Mouse (Mus musculus) heart, embryonic 16.5 days (tissue): Measurements from ENCODE around the gene Rps27l. TPM values are rescaled to one million over a fixed set of nuclear protein-coding genes. Genes with fewer than 3 reads are reported as not detected.

ENCODE experiments used
- ATAC-seq: fragments of 200-750 bp; cut with Nextera tagmentation; replicated peaks from 2 replicates; pipeline ENCODE4 v1.8.0; 2017; ENCODE audit warnings: moderate number of reproducible peaks; ENCODE audit not compliant: insufficient read depth, low FRiP score; ENCODE audit errors: extremely low read depth
- H3K27ac ChIP-seq: fragments of 300-500 bp; sonication (generic); 2 replicates; pipeline ENCODE4 v1.5.1; 2014; ENCODE audit warnings: mild to moderate bottlenecking, low read length, control low read depth, moderate library complexity
- H3K27me3 ChIP-seq: fragments of 300-500 bp; sonication (generic); 2 replicates; pipeline ENCODE4 v1.6.1; 2014; ENCODE audit warnings: low read length, mixed read lengths; ENCODE audit not compliant: control insufficient read depth, insufficient read depth
- H3K36me3 ChIP-seq: fragments of 300-500 bp; sonication (generic); 2 replicates; pipeline ENCODE4 v1.6.1; 2014; ENCODE audit not compliant: control insufficient read depth, insufficient read depth
- H3K4me1 ChIP-seq: fragments of 300-500 bp; sonication (generic); 2 replicates; pipeline ENCODE4 v1.6.1; 2014; ENCODE audit warnings: low read length, mixed read lengths; ENCODE audit not compliant: control insufficient read depth, insufficient read depth
- H3K4me2 ChIP-seq: fragments of 300-500 bp; sonication (generic); 2 replicates; pipeline ENCODE4 v1.6.1; 2014; ENCODE audit warnings: low read depth, mild to moderate bottlenecking, control low read depth, low read length
- H3K4me3 ChIP-seq: fragments of 300-500 bp; sonication (generic); 2 replicates; pipeline ENCODE4 v1.5.1; 2014; ENCODE audit warnings: mild to moderate bottlenecking, control low read depth, low read length
- H3K9ac ChIP-seq: fragments of 300-500 bp; sonication (generic); 2 replicates; pipeline ENCODE4 v1.6.1; 2014; ENCODE audit warnings: low read length, control low read depth
- H3K9me3 ChIP-seq: fragments of 300-500 bp; sonication (generic); replicated peaks from 2 replicates; pipeline ENCODE4 v1.6.1; 2016; ENCODE audit warnings: low read length; ENCODE audit not compliant: control insufficient read depth
- WGBS: fragments of 180-500 bp; shearing (Covaris S2); extraction: QIAGEN DNeasy Blood & Tissue Kit; methylation state at CpG from one replicate; pipeline ENCODE4 v1.1.7; 2014; 5-methylcytosine and 5-hydroxymethylcytosine counted together
- polyA plus RNA-seq: library from polyadenylated mRNA; unstranded; fragments of >200 nt; fragmentation: Nextera tagmentation; extraction: Ambion mirVana; gene quantifications from 2 replicates; pipeline ENCODE4 v1.2.1, GENCODE M21; 2015

Rps27l gene
- polyA plus RNA-seq, 1 experiment from 2014 or later = 444 TPM

DNA sequence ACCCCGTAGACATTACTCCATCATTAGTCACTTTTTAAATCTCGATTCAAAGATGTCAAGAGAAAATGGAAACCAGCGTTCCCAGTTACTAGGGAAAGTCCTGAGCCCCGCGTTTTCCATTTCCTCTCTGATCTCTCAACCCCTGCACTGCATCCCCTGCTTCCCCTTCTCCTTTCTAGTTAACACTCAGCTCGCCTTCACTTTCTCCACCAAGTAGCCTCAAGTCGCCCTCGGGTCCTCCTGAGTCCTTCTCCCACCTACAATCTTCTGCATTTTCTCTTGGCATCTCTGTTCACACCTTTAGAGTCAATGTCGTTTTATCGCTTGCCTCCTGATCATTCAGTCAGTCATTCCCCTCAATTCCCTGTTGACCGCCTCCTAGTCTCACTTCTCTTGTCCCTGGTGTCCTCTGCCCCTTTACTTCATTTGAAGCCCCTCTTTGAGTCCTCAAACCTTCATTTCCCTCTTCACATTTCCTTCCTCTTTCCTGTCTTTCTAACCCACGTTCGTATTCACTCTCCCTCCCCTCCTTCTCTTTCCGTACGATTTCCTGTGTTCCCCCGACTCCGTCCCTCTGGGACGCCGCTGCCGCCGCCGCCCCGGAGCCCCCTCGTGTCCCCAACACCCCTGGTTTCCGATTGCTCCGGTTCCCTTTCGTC, 27.1 kb upstream of the Rps27l start:
- H3K27ac ChIP-seq = peak overlapping the region; percentile 91
- H3K4me3 ChIP-seq = peak overlapping the region; percentile 99
- peak overlapping the region; percentile 97 for H3K9ac ChIP-seq
- WGBS = 3% methylated on average over 27 of the region's 27 CpGs
- peaks cover 34% of the 10 kb centered on the region for H3K4me1 ChIP-seq
- H3K4me2 ChIP-seq = peak overlapping the region; percentile 95
- no peak for ATAC-seq
- H3K27me3 ChIP-seq = no peaks in the 10 kb centered on the region
- no peaks in the 10 kb centered on the region for H3K36me3 ChIP-seq
- H3K9me3 ChIP-seq = peaks cover 3% of the 10 kb centered on the region; the same call in 1 of the 2 replicates

GRCm38 (mm10) chr9:66919382-66919971, 26.4 kb upstream of the Rps27l start, which contains the start of gene Rab8b:
TSS of gene Rab8b (minus strand) at chr9:66919687.
- Histone ChIP-seq H3K9me3 (peaks cover 3% of the 10 kb centered on the region; the same call in 1 of the 2 replicates), H3K27me3 (no peaks in the 10 kb centered on the region), H3K4me1 (peaks cover 27% of the 10 kb centered on the region), H3K4me3 (peak within 1 kb of the TSS; percentile 99), H3K9ac (peak within 1 kb of the TSS; percentile 97), H3K27ac (peak within 1 kb of the TSS; percentile 91), H3K4me2 (peak within 1 kb of the TSS; percentile 95), H3K36me3 (no peaks in the 10 kb centered on the region)
- peak; percentile 98 for ATAC-seq
- under 1% methylated on average over 47 of the region's 49 CpGs for WGBS

DNA sequence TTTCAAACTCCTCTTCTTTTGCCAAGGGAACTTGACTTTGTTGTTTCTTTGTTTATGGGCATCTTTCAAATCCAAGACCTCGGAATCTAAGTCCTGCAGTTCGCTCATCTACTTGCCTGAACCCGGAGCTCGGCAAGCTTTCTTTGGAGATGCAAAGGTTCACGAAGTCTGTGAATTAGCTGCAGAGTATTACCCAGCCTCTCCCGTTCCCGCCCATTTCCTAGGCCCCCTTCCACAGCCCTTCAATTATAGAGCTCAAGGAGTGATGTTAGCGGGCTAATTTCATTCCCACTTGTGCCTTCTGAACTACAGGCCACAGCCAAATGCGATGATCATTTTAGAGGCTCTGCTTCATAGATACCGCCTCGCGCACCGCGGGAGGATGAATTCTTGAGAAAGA, 25.9 kb upstream of the Rps27l start:
- H3K4me2 ChIP-seq = peak overlapping the region; percentile 82
- WGBS = 1% methylated on average over 14 of the region's 14 CpGs
- H3K9ac ChIP-seq = peak overlapping the region; percentile 69
- peaks cover 3% of the 10 kb centered on the region; the same call in 1 of the 2 replicates for H3K9me3 ChIP-seq
- H3K4me3 ChIP-seq = peak overlapping the region; percentile 99
- no peaks in the 10 kb centered on the region for H3K36me3 ChIP-seq
- H3K27me3 ChIP-seq = no peaks in the 10 kb centered on the region
- peak; percentile 33 for ATAC-seq
- peaks cover 24% of the 10 kb centered on the region for H3K4me1 ChIP-seq
- H3K27ac ChIP-seq = peak overlapping the region; percentile 17

DNA sequence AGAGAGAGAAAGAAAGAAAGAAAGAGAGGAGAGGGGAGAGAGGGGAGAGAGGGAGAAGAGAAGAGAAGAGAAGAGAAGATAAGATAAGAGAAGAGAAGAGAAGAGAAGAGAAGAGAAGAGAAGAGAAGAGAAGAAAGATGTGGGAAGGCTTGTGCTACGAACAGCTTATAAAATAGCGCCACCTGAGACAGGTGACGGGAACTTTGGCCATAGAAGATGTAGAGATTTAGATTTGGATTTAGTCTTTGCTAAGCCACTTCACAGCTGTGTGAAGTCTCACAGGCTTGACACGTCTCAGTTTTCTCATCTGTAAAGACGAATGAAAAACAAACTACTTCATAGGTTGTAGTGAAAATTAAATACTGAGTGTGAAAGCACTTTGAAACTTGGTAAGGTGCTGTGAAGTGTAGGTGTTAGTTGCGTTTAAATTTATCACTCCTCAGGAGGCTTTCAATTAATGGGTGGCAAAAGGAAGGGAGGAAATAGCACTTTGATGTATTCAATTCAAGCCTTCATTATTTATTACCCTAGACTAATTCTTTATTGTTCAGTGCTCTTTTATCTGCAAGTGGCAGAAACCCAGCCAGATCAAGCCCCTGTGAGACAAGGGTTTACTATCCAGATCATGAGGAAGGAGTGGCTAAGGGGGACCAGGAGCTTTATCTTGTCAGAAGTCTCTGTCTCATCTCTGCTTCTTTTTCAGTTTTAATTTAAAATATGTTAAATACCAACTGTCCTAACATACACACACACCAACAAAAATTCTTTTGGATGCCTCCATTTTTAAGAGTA, 25.2 kb upstream of the Rps27l start:
- Histone ChIP-seq H3K27ac (no peak overlapping the region), H3K9me3 (peaks cover 3% of the 10 kb centered on the region; the same call in 1 of the 2 replicates), H3K4me2 (peak overlapping the region; percentile 82), H3K9ac (no peak overlapping the region), H3K4me1 (peaks cover 21% of the 10 kb centered on the region), H3K36me3 (no peaks in the 10 kb centered on the region), H3K4me3 (no peak overlapping the region), H3K27me3 (no peaks in the 10 kb centered on the region)
- ATAC-seq = no peak
- WGBS = 10% methylated on average over 6 of the region's 6 CpGs

DNA sequence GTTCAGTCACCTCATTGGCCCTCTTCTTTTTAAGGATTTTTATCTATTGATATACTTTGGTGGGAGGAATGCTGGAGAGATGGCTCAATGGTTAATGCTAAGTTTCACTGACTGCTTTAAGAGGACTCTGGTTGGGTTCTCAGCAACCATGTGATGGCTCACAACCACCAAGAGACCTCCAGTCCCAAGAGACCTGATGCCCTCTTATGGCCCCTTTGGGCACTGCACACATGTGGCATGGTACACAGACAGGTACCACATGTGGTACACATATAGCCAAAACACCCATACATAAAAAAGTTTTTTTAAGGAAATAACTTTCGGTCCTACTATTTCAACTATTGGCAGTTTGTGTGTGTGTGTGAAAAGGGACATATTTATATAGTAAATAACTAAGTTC, 23.8 kb upstream of the Rps27l start:
- no peaks in the 10 kb centered on the region for H3K36me3 ChIP-seq
- no peak overlapping the region for H3K4me2 ChIP-seq
- no peaks in the 10 kb centered on the region for H3K27me3 ChIP-seq
- H3K9me3 ChIP-seq = peaks cover 3% of the 10 kb centered on the region; the same call in 1 of the 2 replicates
- WGBS = 92% methylated on average over 1 of the region's 1 CpGs
- H3K4me1 ChIP-seq = peaks cover 9% of the 10 kb centered on the region
- no peak for ATAC-seq
- H3K27ac ChIP-seq = no peak overlapping the region
- no peak overlapping the region for H3K4me3 ChIP-seq
- H3K9ac ChIP-seq = no peak overlapping the region

DNA sequence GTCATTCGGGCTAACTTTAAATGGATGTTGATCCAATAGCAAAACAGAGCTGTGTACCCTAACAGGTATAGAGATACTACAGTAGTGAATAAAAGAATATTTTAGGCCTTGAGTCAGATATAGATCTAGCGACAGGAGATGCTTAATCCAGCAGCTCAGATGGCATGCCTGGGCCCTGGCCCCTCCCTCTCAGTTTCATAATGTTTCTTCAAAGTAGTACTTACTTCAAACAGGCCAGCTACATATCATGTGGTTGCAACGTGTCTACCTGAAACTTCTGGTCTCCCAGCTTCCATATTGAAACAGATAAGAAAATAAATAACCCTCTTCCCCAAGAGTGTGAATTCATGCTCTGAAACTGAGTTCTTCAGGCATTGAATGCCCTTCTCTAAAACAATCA, 20.0 kb upstream of the Rps27l start:
- H3K4me3 ChIP-seq = no peak overlapping the region
- H3K27ac ChIP-seq = no peak overlapping the region
- no peak for ATAC-seq
- H3K4me1 ChIP-seq = no peaks in the 10 kb centered on the region
- H3K9ac ChIP-seq = no peak overlapping the region
- H3K36me3 ChIP-seq = no peaks in the 10 kb centered on the region
- no peaks in the 10 kb centered on the region for H3K27me3 ChIP-seq
- H3K9me3 ChIP-seq = peaks cover 3% of the 10 kb centered on the region; the same call in 1 of the 2 replicates
- no peak overlapping the region for H3K4me2 ChIP-seq
- 56% methylated on average over 3 of the region's 3 CpGs for WGBS

DNA sequence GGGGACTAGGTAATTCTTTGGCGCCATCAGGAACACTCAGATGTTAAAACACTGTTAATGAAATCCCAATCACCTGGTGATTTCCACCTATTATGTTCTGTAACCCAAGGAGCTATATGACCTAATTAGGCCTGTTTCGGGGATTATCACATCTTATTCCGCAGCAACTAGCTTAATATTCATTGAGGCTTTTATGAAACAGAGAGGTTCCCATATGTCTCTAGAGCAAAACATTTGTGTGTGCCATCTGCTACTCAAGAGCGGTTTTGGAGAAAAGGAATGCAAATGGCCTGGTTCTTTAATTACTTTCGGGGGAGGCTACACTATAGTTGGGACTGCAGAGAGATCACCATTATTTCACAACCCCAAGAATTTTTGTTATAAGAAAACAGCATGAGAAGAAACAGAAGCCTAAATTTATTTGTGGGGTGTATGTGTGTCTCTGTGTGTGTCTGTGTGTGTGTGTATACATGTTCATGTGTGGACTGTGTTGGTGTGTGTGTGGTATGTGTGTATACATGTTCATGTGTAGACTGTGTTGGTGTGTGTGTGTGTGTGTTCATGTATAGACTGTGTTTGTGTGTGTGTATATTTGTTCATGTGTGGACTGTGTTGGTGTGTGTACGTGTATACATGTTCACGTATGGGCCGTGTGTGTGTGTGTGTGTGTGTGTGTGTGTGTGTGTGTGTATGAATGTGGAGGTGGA, 18.0 kb upstream of the Rps27l start:
- no peak for ATAC-seq
- Histone ChIP-seq H3K9me3 (no peaks in the 10 kb centered on the region), H3K4me1 (no peaks in the 10 kb centered on the region), H3K4me2 (no peak overlapping the region), H3K27me3 (no peaks in the 10 kb centered on the region), H3K36me3 (no peaks in the 10 kb centered on the region), H3K4me3 (no peak overlapping the region), H3K9ac (no peak overlapping the region), H3K27ac (no peak overlapping the region)
- 91% methylated on average over 8 of the region's 8 CpGs for WGBS

DNA sequence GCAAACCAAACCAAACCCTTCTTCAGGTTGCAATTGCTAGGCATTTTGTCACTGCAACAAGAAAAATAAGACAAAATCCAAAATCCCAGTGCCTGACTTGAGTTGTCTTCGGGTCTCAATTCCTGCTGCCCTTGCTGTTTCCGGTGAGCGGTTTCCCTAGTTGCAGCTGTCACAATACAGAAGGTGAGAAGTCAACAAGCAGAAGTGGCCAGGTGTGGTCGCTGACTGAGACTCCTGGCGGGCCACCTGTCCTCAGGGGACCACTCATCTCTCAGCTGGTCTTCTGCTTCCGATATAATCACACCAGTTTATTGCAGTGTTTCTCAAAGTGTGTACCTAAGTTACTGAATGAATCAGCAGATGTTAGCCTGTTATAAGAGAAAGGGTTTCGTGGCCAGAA, 15.5 kb upstream of the Rps27l start:
- Histone ChIP-seq H3K36me3 (no peaks in the 10 kb centered on the region), H3K9me3 (no peaks in the 10 kb centered on the region), H3K4me1 (no peaks in the 10 kb centered on the region), H3K4me3 (no peak overlapping the region), H3K27ac (no peak overlapping the region), H3K27me3 (no peaks in the 10 kb centered on the region), H3K4me2 (no peak overlapping the region), H3K9ac (no peak overlapping the region)
- no peak for ATAC-seq
- 55% methylated on average over 7 of the region's 7 CpGs for WGBS
